Mouse (Mus musculus): ENCODE results near the gene AY761185.

DNA sequence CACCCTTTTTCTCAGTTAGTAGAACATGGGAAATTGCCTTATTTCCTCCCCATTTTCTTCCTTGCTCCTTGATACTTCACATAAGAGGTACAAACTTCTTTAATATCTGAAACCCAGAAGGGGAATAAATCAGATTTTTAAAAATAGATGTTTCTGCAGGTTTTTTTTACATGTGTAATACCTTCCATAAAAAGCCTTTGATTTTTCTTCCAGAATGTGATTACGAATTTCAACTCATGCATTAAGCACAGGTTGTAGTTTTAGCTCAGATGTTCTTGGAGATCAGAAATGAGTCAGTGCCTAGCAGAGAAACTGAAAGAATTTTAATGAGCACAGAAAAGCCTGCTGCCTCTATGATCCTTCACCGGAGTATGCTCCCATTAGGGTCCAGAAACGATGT is 22.5 kb downstream of the AY761185 start, which contains the start of gene Gm6040:
- TF ChIP-seq CTCF (IDR thresholded peaks at IDR 0.05; ENCODE audit: low read depth, low read length) = no peak
- no peak for TF ChIP-seq POLR2A (IDR thresholded peaks at IDR 0.05; ENCODE audit: extremely low read depth, insufficient read depth, low read length)
